Mouse (Mus musculus) thymus, adult 2 months (tissue): ENCODE measurements around the gene Ola1. TPM values are rescaled to one million over a fixed set of nuclear protein-coding genes. Genes with fewer than 3 reads are reported as not detected.

Experiments used
- DNase-seq: peaks from one replicate; pipeline ENCODE4 v3.0.0; 2021
- H3K27ac ChIP-seq: fragments of 200-500 bp; 2 replicates; pipeline ENCODE4 v1.5.1; 2012; ENCODE audit warnings: low read length, control low read depth; ENCODE audit not compliant: control insufficient read depth, insufficient read depth
- H3K27me3 ChIP-seq: fragments of 200-500 bp; 2 replicates; pipeline ENCODE4 v1.6.1; 2012; ENCODE audit warnings: mild to moderate bottlenecking, low read length, moderate library complexity, mixed read lengths; ENCODE audit not compliant: control insufficient read depth, insufficient read depth
- H3K36me3 ChIP-seq: fragments of 200-500 bp; 2 replicates; pipeline ENCODE4 v1.6.1; 2012; ENCODE audit warnings: mild to moderate bottlenecking, low read length, moderate library complexity; ENCODE audit not compliant: control insufficient read depth, insufficient read depth
- H3K4me1 ChIP-seq: fragments of 200-500 bp; replicated peaks from 2 replicates; pipeline ENCODE4 v1.6.1; 2012; ENCODE audit warnings: low read length; ENCODE audit not compliant: control insufficient read depth, insufficient read depth
- H3K4me3 ChIP-seq: fragments of 200-500 bp; 2 replicates; pipeline ENCODE4 v1.5.1; 2012; ENCODE audit warnings: mild to moderate bottlenecking, low read length, control low read depth, moderate library complexity; ENCODE audit not compliant: control insufficient read depth, insufficient read depth
- CTCF ChIP-seq: fragments of 200-500 bp; IDR thresholded peaks from 2 replicates; pipeline ENCODE4 v1.5.1; 2012; ENCODE audit warnings: mild to moderate bottlenecking, control low read depth, low read length, moderate library complexity, borderline replicate concordance; ENCODE audit not compliant: control insufficient read depth, poor library complexity, insufficient read depth; ENCODE audit errors: extremely low read depth
- POLR2A ChIP-seq: fragments of 200-500 bp; IDR thresholded peaks from 2 replicates; pipeline ENCODE4 v1.6.1; 2012; ENCODE audit warnings: mild to moderate bottlenecking, low read length, control low read depth, moderate library complexity; ENCODE audit not compliant: control insufficient read depth, poor library complexity, insufficient read depth; ENCODE audit errors: extremely low read depth
- WGBS: fragments of 180-500 bp; shearing (Covaris S2); methylation state at CpG from one replicate; pipeline ENCODE4 v1.1.7; 2018; 5-methylcytosine and 5-hydroxymethylcytosine counted together
- polyA plus RNA-seq: library from polyadenylated mRNA; depleted of rRNA; stranded (reverse); fragments of >200 nt; gene quantifications from 2 replicates; pipeline ENCODE4 v1.2.3, GENCODE M21; 2012

The Ola1 gene
- polyA plus RNA-seq, 1 experiment = 7.8 TPM

DNA sequence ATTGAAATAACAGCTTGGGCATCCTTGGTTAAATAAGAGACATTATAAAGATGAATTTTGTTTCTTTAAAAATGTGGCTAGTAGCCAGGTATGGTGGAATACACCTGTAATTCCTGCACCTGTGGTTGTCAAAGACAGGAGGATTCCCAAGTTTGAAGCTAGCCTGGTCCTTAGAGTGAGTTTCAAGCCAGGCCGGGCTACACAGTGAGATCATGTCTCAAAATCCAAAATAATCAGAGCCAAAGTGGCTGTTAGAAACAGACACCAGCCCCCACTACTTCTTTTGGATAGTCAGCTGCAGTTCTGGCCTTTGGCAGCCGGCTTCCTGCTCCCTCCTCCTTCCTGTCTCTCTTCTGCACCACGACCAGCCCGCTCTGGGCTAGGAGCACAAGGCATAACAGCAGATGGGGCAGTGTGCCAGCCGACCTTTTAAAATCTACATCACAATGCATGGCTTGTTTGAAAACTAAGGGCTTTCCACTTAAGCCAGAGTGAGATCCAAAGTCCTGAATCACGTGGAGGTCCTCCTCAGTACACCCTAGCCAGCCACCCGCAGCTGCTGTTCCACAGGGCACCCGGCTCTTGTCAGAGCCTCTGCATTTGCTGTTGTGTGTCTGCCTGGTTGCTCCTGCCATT is 132.9 kb downstream of the Ola1 start:
- DNase-seq = peak; percentile 22
- H3K27ac ChIP-seq = no peak overlapping the region
- H3K4me1 ChIP-seq = peaks cover 5% of the 10 kb centered on the region
- H3K36me3 ChIP-seq = no peaks in the 10 kb centered on the region
- WGBS = 24% methylated on average over 8 of the region's 8 CpGs
- no peak for TF ChIP-seq POLR2A
- no peak for TF ChIP-seq CTCF
- H3K27me3 ChIP-seq = no peaks in the 10 kb centered on the region
- H3K4me3 ChIP-seq = no peak overlapping the region

DNA sequence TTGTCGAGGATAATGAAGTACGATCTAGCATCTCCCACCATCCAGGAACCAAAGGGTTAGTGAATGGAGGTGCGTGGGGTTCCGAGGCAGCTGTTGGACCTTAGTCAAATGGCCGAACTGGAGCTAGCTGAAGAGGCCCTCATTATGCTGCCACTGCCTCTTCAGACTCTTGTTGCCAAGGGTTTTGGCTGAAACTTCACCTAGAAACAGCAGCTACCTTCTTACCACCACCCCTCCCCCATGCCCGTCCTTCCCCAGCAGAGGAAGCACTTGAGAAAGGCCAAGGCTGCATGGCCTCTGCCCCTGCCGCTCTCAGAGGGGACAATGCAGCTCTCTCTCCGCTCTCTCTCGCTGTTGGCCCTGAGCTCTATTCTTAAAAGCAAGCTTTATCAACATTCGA is 136.2 kb downstream of the Ola1 start:
- Histone ChIP-seq H3K4me3 (no peak overlapping the region), H3K4me1 (peaks cover 5% of the 10 kb centered on the region), H3K27me3 (no peaks in the 10 kb centered on the region), H3K36me3 (no peaks in the 10 kb centered on the region), H3K27ac (no peak overlapping the region)
- TF ChIP-seq CTCF (no peak), POLR2A (no peak)
- 96% methylated on average over 10 of the region's 10 CpGs for WGBS
- DNase-seq = no peak

DNA sequence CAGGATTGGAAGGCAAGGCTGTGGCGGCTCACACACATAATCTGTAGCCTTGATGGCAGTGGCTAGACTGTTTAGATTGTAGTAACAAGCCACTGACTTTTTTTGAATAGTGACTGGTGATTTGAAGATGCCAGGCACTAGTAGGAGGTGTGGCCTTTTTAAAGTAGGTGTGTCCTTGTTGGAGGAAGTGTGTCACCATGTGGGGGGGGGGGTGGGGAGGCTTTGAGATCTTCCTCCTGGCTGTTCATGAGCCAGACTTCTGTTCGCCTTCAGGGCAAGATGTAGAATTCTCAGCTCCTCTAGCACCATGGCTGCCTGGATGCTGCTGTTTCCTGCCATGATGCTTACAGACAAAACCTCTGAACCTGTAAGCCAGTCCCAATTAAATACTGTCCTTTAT is 136.9 kb downstream of the Ola1 start:
- H3K27ac ChIP-seq = no peak overlapping the region
- H3K4me3 ChIP-seq = no peak overlapping the region
- DNase-seq = no peak
- TF ChIP-seq CTCF (no peak), POLR2A (no peak)
- H3K4me1 ChIP-seq = peaks cover 5% of the 10 kb centered on the region
- no peaks in the 10 kb centered on the region for H3K27me3 ChIP-seq
- no peaks in the 10 kb centered on the region for H3K36me3 ChIP-seq
- WGBS = 94% methylated on average over 2 of the region's 2 CpGs

DNA sequence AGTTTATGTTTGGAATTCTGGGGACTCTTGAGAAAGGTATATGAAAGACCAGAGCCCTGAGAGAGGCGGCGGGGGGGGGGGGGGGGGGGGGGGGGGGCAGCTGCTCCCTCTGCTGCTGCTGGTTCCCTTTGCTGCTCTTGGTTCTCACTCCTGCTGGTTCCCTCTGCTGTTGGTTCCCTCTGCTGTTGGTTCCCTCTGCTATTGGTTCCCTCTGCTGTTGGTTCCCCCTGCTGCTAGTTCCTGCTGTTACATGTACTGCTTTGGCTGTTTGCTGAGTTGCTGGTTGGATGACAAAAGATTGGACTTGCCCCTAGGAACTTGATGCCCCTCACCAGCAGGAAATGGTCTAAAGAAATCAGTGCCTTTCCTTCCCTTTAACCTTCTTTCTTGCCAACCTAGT is 138.6 kb downstream of the Ola1 start:
- no peak overlapping the region for H3K4me3 ChIP-seq
- TF ChIP-seq POLR2A (no peak), CTCF (no peak)
- no peaks in the 10 kb centered on the region for H3K4me1 ChIP-seq
- H3K27me3 ChIP-seq = no peaks in the 10 kb centered on the region
- H3K36me3 ChIP-seq = no peaks in the 10 kb centered on the region
- WGBS = no CpG with 5 or more reads among the region's 2 CpGs
- DNase-seq = no peak
- H3K27ac ChIP-seq = no peak overlapping the region

DNA sequence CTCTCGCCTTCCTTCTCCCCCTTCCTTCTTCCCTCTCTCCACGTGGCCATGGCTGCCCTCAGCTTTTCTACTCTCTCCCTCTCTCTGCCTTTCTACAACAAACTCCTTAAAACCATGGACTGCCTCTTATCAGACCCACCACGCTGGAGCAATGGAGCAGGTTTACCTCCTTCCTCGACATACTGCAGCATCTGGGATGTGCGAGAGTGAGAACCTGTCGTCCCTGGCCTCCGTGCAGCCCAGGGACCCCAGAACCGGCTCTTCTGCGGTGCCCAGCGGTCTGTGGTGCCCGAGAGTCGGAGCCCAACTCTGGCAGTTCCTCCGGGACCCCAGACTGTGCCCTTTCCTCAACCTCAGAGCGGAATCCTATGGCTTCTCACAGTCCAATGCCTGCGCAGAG is 139.4 kb downstream of the Ola1 start:
- 90% methylated on average over 15 of the region's 15 CpGs for WGBS
- no peaks in the 10 kb centered on the region for H3K36me3 ChIP-seq
- no peaks in the 10 kb centered on the region for H3K27me3 ChIP-seq

DNA sequence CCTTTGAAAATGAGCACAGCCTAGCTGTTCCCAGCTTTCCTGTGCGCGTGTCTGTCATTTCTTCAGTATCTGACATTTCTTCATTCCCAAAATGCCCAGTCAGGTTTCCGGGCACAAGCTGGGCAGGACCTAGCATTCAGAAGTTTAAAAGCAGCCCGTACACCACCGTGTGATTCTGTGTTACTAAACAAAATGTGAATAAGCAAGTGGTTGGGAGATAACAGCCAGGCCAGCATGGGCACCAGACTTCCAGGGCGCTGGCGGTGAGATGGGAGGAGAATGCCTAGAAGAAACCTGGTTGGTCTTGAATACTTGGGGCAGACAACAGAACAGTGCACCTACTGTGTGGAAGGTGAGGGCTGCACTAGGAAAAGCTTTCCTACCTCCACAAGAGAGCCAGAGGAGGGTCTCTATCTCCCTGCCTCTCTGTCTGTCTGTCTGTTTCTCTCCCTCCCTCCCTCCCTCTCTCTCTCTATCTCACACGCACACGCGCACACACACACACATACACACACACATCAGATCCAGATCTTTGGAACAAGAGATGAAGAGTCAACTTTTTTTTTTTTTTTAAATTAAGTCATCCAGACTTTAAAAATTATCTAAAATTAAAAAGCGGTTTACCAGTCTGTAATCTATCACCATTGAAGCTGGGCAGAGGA is 144.8 kb downstream of the Ola1 start:
- Histone ChIP-seq H3K27me3 (no peaks in the 10 kb centered on the region), H3K27ac (no peak overlapping the region), H3K36me3 (no peaks in the 10 kb centered on the region), H3K4me3 (no peak overlapping the region), H3K4me1 (peaks cover 4% of the 10 kb centered on the region)
- WGBS = 94% methylated on average over 11 of the region's 11 CpGs
- TF ChIP-seq POLR2A = no peak
- DNase-seq = no peak

More for the DNA sequence above, 139.4 kb downstream of the Ola1 start:
- Histone ChIP-seq H3K4me3 (no peak overlapping the region), H3K27ac (no peak overlapping the region), H3K4me1 (no peaks in the 10 kb centered on the region)
- DNase-seq = no peak
- TF ChIP-seq POLR2A = no peak
- no peak for TF ChIP-seq CTCF
